Mouse (Mus musculus) MEL (cell line): ENCODE data around the gene Lrrc17. TPM values are rescaled to one million over a fixed set of nuclear protein-coding genes. Genes with fewer than 3 reads are reported as not detected.

Experiments
- DNase-seq: peaks from one replicate; pipeline ENCODE4 v3.0.0; 2011; ENCODE audit warnings: low read depth, low spot score
- H3K27ac ChIP-seq: 2 replicates; pipeline ENCODE4 v1.5.1; 2012; ENCODE audit warnings: low read depth, mild to moderate bottlenecking, control low read depth, low read length, moderate library complexity; ENCODE audit not compliant: control insufficient read depth
- H3K27me3 ChIP-seq, 2 experiments: fragments of 150-350 bp in 1 of 2; sonication (generic) in 1 of 2; 2 replicates each; pipeline ENCODE4 v1.6.1; 2012; ENCODE audit warnings: low read length in 2 of 2, mild to moderate bottlenecking in 2 of 2, improper control_type of control experiment in 1 of 2, moderate library complexity in 1 of 2; ENCODE audit not compliant: insufficient read depth in 2 of 2, control insufficient read depth in 1 of 2
- H3K36me3 ChIP-seq, 2 experiments: 2 replicates each; pipeline ENCODE4 v1.6.1; 2012 to 2014; ENCODE audit warnings: low read length in 2 of 2, improper control_type of control experiment in 1 of 2, inconsistent platforms in 1 of 2, mild to moderate bottlenecking in 1 of 2; ENCODE audit not compliant: insufficient read depth in 2 of 2, control insufficient read depth in 1 of 2
- H3K4me1 ChIP-seq, 2 experiments: fragments of 150-350 bp in 1 of 2; sonication (generic) in 1 of 2; 2 replicates each; pipeline ENCODE4 v1.6.1; 2012; ENCODE audit warnings: low read length in 2 of 2, improper control_type of control experiment in 1 of 2, mild to moderate bottlenecking in 1 of 2; ENCODE audit not compliant: insufficient read depth in 2 of 2, control insufficient read depth in 1 of 2
- H3K4me3 ChIP-seq, 2 experiments: fragments of 150-350 bp in 1 of 2; sonication (generic) in 1 of 2; 2 replicates each; pipeline ENCODE4 v1.5.1; 2012; ENCODE audit warnings: low read depth in 2 of 2, low read length in 2 of 2, mild to moderate bottlenecking in 2 of 2, moderate library complexity in 2 of 2, control low read depth in 1 of 2, improper control_type of control experiment in 1 of 2; ENCODE audit not compliant: control insufficient read depth in 1 of 2, insufficient read depth in 1 of 2
- H3K79me2 ChIP-seq: 2 replicates; pipeline ENCODE4 v1.6.1; 2012; ENCODE audit warnings: mild to moderate bottlenecking, low read length, moderate library complexity; ENCODE audit not compliant: control insufficient read depth, poor library complexity, insufficient read depth
- H3K9ac ChIP-seq: 2 replicates; pipeline ENCODE4 v1.6.1; 2012; ENCODE audit warnings: low read depth, mild to moderate bottlenecking, control low read depth, low read length, moderate library complexity; ENCODE audit not compliant: control insufficient read depth, poor library complexity, severe bottlenecking
- H3K9me3 ChIP-seq: fragments of 150-350 bp; sonication (generic); replicated peaks from 2 replicates; pipeline ENCODE4 v1.6.1; 2012; ENCODE audit warnings: mild to moderate bottlenecking, low read length, improper control_type of control experiment, moderate library complexity; ENCODE audit not compliant: insufficient read depth
- CHD2 ChIP-seq: IDR thresholded peaks from 2 replicates; pipeline ENCODE4 v1.6.1; 2011; ENCODE audit warnings: low read length, improper control_type of control experiment
- CTCF ChIP-seq, 3 experiments: IDR thresholded peaks in 2 of 3; conservative IDR thresholded peaks in 1 of 3; 2 replicates each; pipeline ENCODE4 v1.5.1; 2011 to 2012; ENCODE audit warnings: low read length in 3 of 3, low read depth in 2 of 3, mild to moderate bottlenecking in 2 of 3, improper control_type of control experiment in 1 of 3, inconsistent platforms in 1 of 3, mixed read lengths in 1 of 3, moderate library complexity in 1 of 3; ENCODE audit not compliant: control insufficient read depth in 1 of 3, insufficient read depth in 1 of 3, poor library complexity in 1 of 3, severe bottlenecking in 1 of 3
- E2F4 ChIP-seq: IDR thresholded peaks from 2 replicates; pipeline ENCODE4 v1.6.1; 2011; ENCODE audit warnings: low read depth, low read length, improper control_type of control experiment, borderline replicate concordance
- ELF1 ChIP-seq: IDR thresholded peaks from 2 replicates; pipeline ENCODE4 v1.6.1; 2014; ENCODE audit warnings: low read depth, mild to moderate bottlenecking, inconsistent platforms, low read length, improper control_type of control experiment, moderate library complexity
- ETS1 ChIP-seq: IDR thresholded peaks from 2 replicates; pipeline ENCODE4 v1.6.1; 2012; ENCODE audit warnings: low read depth, mild to moderate bottlenecking, inconsistent platforms, low read length, improper control_type of control experiment, moderate library complexity
- GATA1 ChIP-seq: IDR thresholded peaks from 2 replicates; pipeline ENCODE4 v1.6.1; 2011; ENCODE audit warnings: low read depth, low read length, improper control_type of control experiment
- KAT2A ChIP-seq: conservative IDR thresholded peaks from 2 replicates; pipeline ENCODE4 v1.6.1; 2012; ENCODE audit warnings: low read depth, low read length, improper control_type of control experiment, inconsistent platforms
- MAFK ChIP-seq: IDR thresholded peaks from 2 replicates; pipeline ENCODE4 v1.6.1; 2011; ENCODE audit warnings: low read depth, mild to moderate bottlenecking, low read length, improper control_type of control experiment, borderline replicate concordance
- MAX ChIP-seq: IDR thresholded peaks from 2 replicates; pipeline ENCODE4 v1.6.1; 2011; ENCODE audit warnings: low read length, improper control_type of control experiment
- MAZ ChIP-seq: IDR thresholded peaks from 2 replicates; pipeline ENCODE4 v1.6.1; 2012; ENCODE audit warnings: low read depth, mild to moderate bottlenecking, inconsistent platforms, low read length, improper control_type of control experiment
- MEF2A ChIP-seq: IDR thresholded peaks from 2 replicates; pipeline ENCODE4 v1.6.1; 2014; ENCODE audit warnings: low read depth, mild to moderate bottlenecking, inconsistent platforms, low read length, improper control_type of control experiment; ENCODE audit not compliant: poor library complexity, insufficient replicate concordance, severe bottlenecking; ENCODE audit errors: extremely low read depth
- MYC ChIP-seq: IDR thresholded peaks from 2 replicates; pipeline ENCODE4 v1.6.1; 2011; ENCODE audit warnings: low read depth, mild to moderate bottlenecking, low read length, improper control_type of control experiment, moderate library complexity
- NELFE ChIP-seq: IDR thresholded peaks from 2 replicates; pipeline ENCODE4 v1.6.1; 2011; ENCODE audit warnings: low read depth, low read length, improper control_type of control experiment
- POLR2A ChIP-seq, 2 experiments: IDR thresholded peaks; 2 replicates each; pipeline ENCODE4 v1.6.1; 2011 to 2012; ENCODE audit warnings: low read length in 2 of 2, mild to moderate bottlenecking in 2 of 2, control low read depth in 1 of 2, improper control_type of control experiment in 1 of 2, low read depth in 1 of 2, moderate library complexity in 1 of 2; ENCODE audit not compliant: control insufficient read depth in 1 of 2, insufficient read depth in 1 of 2, poor library complexity in 1 of 2
- POLR2AphosphoS5 ChIP-seq: IDR thresholded peaks from 2 replicates; pipeline ENCODE4 v1.6.1; 2012; ENCODE audit warnings: low read depth, borderline replicate concordance, mild to moderate bottlenecking, inconsistent platforms, low read length, moderate library complexity, mixed read lengths
- RAD21 ChIP-seq: IDR thresholded peaks from 2 replicates; pipeline ENCODE4 v1.6.1; 2011; ENCODE audit warnings: mild to moderate bottlenecking, low read depth, low read length, improper control_type of control experiment
- RCOR1 ChIP-seq: IDR thresholded peaks from 2 replicates; pipeline ENCODE4 v1.6.1; 2012; ENCODE audit warnings: low read depth, mild to moderate bottlenecking, inconsistent platforms, low read length, improper control_type of control experiment
- SMC3 ChIP-seq: IDR thresholded peaks from 2 replicates; pipeline ENCODE4 v1.6.1; 2011; ENCODE audit warnings: low read depth, low read length, improper control_type of control experiment
- TAL1 ChIP-seq: IDR thresholded peaks from 2 replicates; pipeline ENCODE4 v1.6.1; 2012; ENCODE audit warnings: mild to moderate bottlenecking, inconsistent platforms, low read length, moderate library complexity, mixed read lengths
- USF1 ChIP-seq: IDR thresholded peaks from 2 replicates; pipeline ENCODE4 v1.6.1; 2014; ENCODE audit warnings: low read depth, mild to moderate bottlenecking, inconsistent platforms, low read length, improper control_type of control experiment, moderate library complexity
- ZC3H11A ChIP-seq: IDR thresholded peaks from 2 replicates; pipeline ENCODE4 v1.6.1; 2012; ENCODE audit warnings: low read depth, mild to moderate bottlenecking, inconsistent platforms, low read length, improper control_type of control experiment
- ZKSCAN1 ChIP-seq: IDR thresholded peaks from 2 replicates; pipeline ENCODE4 v1.6.1; 2012; ENCODE audit warnings: low read depth, mild to moderate bottlenecking, inconsistent platforms, low read length, improper control_type of control experiment, moderate library complexity
- ZNF384 ChIP-seq: IDR thresholded peaks from 2 replicates; pipeline ENCODE4 v1.6.1; 2012; ENCODE audit warnings: low read depth, mild to moderate bottlenecking, inconsistent platforms, low read length, improper control_type of control experiment
- polyA plus RNA-seq, 2 experiments: library from polyadenylated mRNA; stranded (reverse) in 1 of 2; unstranded in 1 of 2; fragments of >175 nt in 1 of 2; fragments of >200 nt in 1 of 2; gene quantifications; 2 replicates each; pipeline versions ENCODE4 v1.2.1 to v1.2.4; 2012; ENCODE audit warnings: low replicate concordance in 2 of 2, low read depth in 1 of 2; ENCODE audit not compliant: insufficient read length in 2 of 2, insufficient read depth in 1 of 2, missing spikeins in 1 of 2
- total RNA-seq: library from RNA; depleted of rRNA; stranded (reverse); fragments of 300-350 nt; gene quantifications from 2 replicates; pipeline ENCODE4 v1.2.3, GENCODE M21; 2012

Gene Lrrc17
- total and polyA plus RNA-seq, 3 experiments: not detected

GRCm38 (mm10) chr5:21532126-21532525 lies 11.2 kb upstream of the Lrrc17 start:
- no peak overlapping the region for H3K9ac ChIP-seq
- DNase-seq: no peak
- no peaks in the 10 kb centered on the region for H3K9me3 ChIP-seq
- peaks cover 4% of the 10 kb centered on the region in 2 experiments; a peak in 2 of 4 replicates for H3K27me3 ChIP-seq
- no peak overlapping the region for H3K4me3 ChIP-seq
- H3K36me3 ChIP-seq: peaks cover 0 to 9% of the 10 kb centered on the region in 2 experiments; a peak in 2 of 4 replicates
- TF ChIP-seq MAFK (no peak), SMC3 (no peak), RAD21 (no peak), ZKSCAN1 (no peak), E2F4 (no peak), USF1 (no peak), CHD2 (no peak), MAX (no peak), ZNF384 (no peak), ZC3H11A (no peak), NELFE (no peak), ELF1 (no peak), TAL1 (no peak)
- no peak overlapping the region for H3K27ac ChIP-seq
- H3K79me2 ChIP-seq: no peaks in the 10 kb centered on the region
- H3K4me1 ChIP-seq: peaks cover 2 to 12% of the 10 kb centered on the region in 2 experiments; a peak in 3 of 4 replicates

- no peak for TF ChIP-seq POLR2AphosphoS5
- TF ChIP-seq ETS1: no peak
- TF ChIP-seq POLR2A (IDR thresholded peaks at IDR 0.05; ENCODE audit: control insufficient read depth in 1 of 2, insufficient read depth in 1 of 2, low read depth in 1 of 2, low read length in 2 of 2, poor library complexity in 1 of 2): no peak
- no peak for TF ChIP-seq KAT2A
- no peak for TF ChIP-seq MAZ
- TF ChIP-seq MAX: no peak
- TF ChIP-seq MYC: no peak
- no peak for TF ChIP-seq CTCF (IDR thresholded peaks at IDR 0.05 in 2 of 3, conservative IDR thresholded peaks at IDR 0.05 in 1 of 3; ENCODE audit: control insufficient read depth in 1 of 3, insufficient read depth in 1 of 3, low read depth in 2 of 3, low read length in 3 of 3, poor library complexity in 1 of 3, severe bottlenecking in 1 of 3)
- TF ChIP-seq RCOR1: no peak
- TF ChIP-seq MEF2A: no peak
- TF ChIP-seq GATA1: no peak
- DNase-seq: no peak
- Histone ChIP-seq H3K27ac (no peak overlapping the region), H3K79me2 (no peaks in the 10 kb centered on the region), H3K27me3 (peaks cover 4% of the 10 kb centered on the region in 2 experiments; a peak in 2 of 4 replicates), H3K36me3 (peaks cover 0 to 5% of the 10 kb centered on the region in 2 experiments; a peak in 1 of 4 replicates), H3K9ac (no peak overlapping the region), H3K4me1 (peaks cover 0 to 5% of the 10 kb centered on the region in 2 experiments; a peak in 2 of 4 replicates), H3K4me3 (no peak overlapping the region), H3K9me3 (no peaks in the 10 kb centered on the region)
Measured at GRCm38 (mm10) chr5:21532921-21533320, 10.4 kb upstream of the Lrrc17 start.
